Mouse (Mus musculus) gonadal fat pad, adult 2 months (tissue): ENCODE measurements around the gene Sowaha. TPM values are rescaled to one million over a fixed set of nuclear protein-coding genes. Genes with fewer than 3 reads are reported as not detected.
A peak's percentile ranks its signal among the peaks of the same experiment; 100 is the strongest.

ENCODE experiments used
- DNase-seq: peaks from one replicate; pipeline ENCODE4 v3.0.0-alpha.2; 2012; ENCODE audit warnings: low read depth
- polyA plus RNA-seq: library from polyadenylated mRNA; depleted of rRNA; stranded (reverse); fragments of >200 nt; gene quantifications from 2 replicates; pipeline ENCODE4 v1.2.3, GENCODE M21; 2012; rRNA removed

Gene Sowaha
- polyA plus RNA-seq = 0.15 and 0.19 TPM in 2 replicates

DNA sequence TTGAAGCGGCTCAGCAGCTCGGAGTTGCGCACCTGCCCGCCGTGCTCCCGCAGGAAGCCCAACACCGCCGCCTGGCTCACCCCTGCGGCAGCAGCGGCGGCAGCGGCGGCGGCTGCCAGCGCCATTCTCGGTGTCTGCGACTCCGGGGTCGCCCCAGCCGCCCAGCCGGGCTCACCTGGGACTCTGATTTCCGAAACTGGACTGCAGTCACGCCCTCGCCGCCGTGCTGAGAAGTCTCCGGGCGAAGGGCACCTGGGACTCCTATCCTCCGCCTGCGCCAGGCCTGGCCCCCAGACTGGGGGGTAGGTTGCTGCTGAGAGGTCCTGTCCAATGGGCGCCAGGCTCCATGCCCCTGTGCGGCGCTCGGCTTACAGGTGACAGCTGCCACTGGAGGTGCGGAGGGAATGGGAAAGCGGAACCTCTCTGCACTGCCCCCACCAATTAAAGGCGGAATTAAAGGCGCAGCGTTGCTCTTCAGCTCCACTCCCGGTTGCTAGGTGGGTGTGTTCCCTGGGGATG, at the start of gene Sowaha, which contains the start of gene Gm9945:
Sowaha (minus strand) TSS at position 492 of the 519 bp plus-strand sequence.
Gm9945 (plus strand) TSS at position 384 of the 519 bp plus-strand sequence.
- no peak for DNase-seq

DNA sequence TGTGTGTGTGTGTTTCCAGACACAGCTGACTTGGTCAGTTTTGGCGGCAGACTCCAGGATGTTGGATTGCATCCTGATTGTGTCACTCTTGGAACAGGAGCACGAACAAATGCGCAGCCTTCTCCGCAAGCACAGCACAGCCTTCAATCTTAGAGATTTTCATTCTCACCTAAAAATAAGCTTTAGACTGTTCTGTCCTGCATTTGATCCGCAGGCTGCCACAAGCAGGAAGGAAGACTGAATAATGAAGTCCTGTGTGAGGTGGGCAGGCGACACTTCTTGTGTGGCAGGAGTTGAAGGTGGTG, 49.1 kb upstream of the Sowaha start:
- no peak for DNase-seq

DNA sequence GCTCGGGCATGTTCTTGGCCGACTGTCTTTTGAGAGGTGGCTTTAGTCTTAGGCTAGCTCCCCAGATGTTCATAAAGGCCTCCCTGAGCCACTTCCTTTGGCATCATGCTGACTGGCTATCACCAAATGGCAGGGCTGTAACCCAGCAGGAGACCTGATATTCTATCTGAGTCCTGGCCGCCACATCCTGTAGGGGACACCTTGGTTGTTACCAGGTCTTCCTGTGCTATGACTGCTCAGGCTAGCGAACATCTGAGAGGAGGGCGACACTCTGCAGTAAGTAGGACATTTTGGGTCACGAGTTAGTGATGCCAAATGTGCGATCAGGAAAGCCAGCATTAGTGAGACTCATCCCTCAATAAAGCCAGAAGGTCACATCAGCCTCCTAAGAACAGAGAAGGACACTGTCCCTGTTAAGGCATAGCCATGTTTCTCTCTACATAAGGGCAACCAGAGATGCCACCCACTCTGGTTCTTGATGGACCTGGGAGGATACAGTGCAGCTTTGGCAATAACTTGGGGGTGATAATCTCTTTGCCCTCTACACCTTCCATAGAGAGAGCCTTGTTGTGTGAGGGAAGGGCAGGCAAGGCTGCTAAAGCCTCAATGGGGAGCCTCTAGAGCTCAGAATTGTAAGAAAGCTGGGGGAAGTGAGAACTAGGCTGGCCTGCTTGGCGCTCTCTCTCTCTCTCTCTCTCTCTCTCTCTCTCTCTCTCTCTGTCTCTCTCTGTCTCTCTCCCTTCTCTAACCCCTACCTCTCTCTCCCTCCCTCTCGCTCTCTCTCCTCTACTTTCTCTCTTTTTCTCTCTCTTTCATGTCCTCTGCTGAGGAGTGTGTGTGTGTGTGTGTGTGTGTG, 48.6 kb upstream of the Sowaha start:
- no peak for DNase-seq

DNA sequence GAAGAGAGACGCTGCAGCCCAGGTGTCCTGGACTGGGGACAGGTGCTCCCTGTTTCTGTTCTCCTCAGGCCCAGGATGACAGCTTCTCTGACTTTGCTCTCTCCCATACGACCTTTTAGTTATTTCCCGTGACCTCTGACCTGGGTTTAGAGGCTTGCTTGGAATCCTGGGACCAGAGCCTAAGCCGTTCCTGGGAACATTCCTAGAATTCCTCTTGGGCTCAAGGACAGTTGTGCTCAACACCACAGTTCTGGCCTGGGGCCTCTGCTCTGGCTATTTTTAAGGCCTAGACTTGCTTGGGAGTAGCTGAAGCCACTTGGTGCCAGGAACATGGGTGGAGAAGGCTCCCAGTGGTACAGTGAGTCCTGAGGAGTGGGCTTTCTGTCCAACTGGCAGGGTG, 45.4 kb upstream of the Sowaha start:
- no peak for DNase-seq

DNA sequence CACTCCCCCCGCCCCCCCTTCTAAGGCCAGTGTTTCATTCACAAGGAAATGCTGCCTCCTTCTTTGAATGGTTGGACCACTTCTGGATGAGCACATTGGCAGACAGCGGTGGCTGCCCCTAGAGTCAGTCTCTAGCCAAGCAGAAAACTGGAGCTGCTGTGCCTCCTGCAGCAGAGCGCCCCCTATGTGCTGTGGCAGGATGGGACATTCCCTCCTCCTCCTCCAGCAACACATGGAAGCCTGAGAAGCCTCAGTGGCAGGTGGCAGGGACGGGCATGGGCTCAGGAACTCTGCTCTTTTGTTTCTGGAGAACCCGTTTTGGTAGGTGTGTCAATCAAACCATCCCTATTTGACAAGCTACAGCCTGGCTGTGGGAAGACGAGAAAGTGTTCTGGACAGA, 44.8 kb upstream of the Sowaha start:
- no peak for DNase-seq

DNA sequence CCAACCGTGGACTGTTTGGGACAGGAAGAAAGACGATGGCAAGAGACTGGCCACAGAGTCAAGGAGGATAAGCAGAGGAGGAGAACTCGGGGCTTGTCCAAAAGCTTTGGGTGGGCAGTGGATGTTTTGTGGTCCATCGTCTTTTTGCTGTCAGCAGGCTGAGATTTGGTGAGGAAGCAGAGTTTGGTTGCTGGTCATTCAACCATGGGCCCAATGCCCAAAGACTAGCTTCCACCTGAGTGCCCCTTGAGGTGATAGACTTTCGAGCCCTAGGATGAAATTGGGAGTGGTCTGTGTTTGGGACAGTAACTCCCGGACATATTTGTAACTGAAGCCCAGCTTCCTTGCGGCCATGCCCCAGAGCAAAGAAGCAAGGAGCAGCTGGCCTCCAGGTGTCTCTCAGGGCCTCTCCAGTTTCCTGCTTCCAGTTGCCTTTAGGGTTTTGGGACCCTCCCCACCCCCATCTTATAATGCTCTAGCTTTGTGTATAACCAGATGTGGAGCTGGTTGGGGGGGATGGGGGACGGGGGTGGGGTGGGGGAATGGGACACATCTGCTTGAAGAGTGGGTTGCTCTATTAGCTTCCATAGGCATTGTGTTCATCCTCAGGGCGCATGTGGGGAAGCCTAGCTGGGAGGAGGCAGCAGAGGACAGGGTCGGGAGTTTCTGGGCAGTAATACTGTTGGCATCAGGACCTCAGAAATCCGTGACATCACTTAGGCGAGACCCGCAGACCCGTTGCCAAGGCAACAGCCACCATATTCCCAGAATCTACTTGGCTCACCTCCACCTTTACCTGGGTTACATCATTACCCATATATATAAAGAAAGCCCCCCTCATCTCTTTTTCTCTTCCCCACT, 43.7 kb upstream of the Sowaha start:
- no peak for DNase-seq

DNA sequence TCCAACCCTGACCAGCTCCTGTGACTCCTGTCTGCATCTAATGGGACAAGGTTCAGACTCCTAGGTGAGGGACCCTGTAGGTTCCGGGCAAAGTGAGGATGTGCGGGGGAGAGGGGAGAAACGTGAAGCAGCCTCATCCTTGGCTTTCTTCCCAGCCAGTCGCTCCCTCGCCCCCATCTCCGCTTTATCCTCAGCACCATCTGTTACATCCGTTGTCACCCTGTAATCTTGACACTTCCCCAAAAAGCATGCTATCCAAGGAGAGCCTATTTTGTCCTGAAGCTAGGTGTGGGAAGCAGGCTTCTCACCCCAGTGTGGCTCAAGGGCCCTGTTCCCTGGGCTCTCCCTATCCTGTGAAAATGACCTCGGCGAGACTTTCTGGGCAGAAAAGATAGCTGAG, 42.9 kb upstream of the Sowaha start:
- DNase-seq = no peak

DNA sequence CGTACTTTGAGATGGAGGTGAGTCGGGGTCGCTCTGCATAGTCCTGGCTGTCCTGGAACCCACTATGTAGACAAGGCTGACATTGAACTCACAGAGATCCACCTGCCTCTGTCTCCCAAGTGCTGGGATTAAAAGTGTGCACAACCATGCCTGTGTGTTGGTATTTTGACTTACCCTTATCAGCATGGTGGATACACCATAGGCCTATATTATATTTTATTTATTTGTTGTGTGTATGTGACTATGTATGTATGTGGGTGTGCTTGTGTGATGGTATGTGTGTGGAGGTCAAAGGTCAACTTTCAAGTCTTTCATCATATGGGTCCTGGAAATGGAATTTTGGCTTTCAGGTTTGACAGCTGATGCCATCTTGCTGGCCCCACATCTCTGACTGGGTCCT, 42.3 kb upstream of the Sowaha start:
- DNase-seq = no peak

DNA sequence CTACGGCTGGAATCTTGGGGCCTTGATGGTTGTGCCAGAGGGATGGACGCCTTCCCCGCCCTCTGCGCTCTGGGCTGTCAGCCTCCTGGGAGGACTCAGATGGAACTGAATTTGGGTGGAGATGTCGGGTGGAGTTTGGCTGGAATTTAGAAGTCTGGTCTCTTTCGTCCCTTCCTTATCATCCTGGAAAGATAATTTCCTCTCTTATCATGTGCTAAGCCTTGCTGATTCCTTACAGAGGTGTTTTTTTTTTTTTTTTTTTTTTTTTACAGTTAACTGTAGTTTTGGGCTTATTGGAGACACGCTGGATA, 41.7 kb upstream of the Sowaha start:
- DNase-seq = no peak

DNA sequence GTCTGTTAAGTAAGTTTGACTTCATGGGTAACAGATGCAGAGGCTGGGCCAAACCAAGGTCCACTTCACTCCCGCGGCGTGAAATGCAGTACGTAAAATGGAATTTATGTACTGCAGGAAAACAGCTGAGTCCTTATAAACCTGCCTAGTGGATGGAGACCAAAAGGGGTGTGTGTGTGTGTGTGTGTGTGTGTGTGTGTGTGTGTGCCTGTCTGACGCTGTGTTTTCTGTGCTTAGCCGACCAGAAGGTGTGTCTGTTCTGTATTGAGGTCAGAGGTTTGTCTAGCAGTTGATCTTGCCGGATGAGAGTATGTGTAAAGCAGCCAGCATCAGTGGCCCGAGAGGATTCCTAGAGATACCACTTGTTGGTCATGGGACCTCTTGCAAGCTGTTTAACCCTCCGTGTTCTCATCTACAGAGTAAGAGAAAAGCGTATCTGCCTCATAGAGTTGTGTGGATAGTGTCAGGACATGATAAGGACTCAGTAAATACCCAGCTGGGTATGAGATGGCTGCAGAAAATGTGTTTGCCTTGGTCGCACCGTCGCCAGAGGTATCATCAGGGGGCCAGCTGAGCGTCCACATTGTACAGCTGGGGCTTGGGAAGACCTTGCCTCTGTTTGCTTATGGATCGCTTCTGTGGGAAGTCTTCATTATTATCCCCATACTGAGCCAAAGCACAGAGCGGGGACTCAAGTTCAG, 41.2 kb upstream of the Sowaha start:
- no peak for DNase-seq

DNA sequence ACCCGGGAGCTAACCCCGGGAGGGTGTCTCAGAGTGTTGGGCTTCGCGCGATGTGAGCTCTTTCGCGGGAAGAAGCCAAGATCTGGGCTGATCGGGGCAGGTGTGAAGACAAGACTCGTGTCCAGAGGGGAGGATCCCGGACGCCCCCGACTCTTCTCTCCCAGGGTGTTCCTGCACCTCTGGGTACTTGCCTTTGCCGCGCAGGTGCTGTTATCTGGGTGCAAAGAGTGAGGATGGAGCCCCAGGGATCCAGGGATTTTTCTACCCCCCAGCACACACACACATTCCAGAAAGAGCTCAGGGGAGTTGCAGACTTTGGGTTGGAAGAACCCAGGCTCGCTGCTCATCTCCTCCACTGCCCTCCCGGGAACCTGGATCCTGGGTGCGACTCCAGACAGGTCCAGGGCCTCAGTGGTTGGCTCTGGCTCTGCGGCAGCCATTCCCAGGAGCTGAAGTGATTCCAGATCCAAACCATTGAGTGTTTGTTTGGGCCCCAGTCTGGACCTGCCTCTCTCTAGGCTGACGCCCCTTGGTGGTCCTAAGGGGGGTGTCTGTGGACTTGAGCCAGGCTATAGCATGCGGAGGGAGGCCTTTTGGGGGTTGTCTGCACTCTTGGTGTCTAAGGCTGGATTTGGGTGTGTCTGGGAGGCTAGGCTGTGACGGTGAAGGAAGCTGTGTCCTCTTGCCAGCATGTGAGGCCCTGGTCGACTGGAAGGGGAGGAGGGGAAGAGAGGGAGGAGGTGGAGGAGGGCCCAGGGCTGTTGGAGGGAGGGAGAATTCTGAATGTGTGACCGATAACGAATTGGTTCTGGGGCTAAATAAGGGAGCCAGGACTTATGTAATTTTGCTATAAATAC, 40.3 kb upstream of the Sowaha start:
- no peak for DNase-seq

DNA sequence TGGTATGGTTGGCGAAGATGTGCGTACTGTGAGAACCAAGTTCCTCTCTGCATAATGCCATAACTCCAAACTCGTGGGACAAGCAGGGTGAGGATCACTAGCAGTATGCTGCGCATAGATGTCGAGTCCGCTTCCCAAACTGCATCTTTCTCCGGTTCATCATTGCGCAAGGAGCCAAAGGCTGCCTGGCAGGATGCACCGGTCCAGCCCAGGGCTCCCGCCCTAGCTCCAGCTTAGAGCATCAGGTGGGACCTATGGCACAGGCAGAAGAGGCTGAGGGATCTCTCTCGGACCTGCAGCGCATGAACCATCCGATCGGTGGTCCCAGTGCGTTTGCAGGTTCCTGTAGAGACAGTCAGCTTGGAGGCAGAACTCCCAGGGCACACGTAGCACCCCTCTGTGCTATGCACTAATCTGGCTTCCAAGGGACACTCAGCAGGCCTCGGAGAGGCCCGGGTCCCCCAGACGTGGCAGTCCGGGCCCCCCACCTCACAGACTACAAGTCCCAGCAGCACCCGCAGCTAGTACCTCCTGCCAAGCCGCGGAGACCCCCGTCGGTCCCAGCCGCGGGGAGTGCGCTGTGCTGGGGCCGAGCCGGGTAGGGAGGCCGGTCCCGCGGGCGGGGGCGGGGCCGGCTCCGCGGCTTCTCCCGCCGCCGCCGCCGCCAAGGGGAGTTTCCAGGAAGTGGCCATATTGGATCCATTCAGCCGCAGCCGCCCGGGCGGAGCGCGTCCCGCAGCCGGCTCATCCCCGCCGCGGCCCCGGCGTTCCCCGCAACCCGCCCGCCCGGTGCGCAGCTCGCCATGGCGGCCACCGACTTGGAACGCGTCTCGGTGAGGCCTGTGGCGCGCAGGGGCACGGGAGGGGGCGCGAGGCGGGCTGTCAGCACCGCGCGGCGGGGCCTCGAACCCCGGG, 39.4 kb upstream of the Sowaha start, which contains the start of gene Sept8:
Sept8 (plus strand) TSS at position 51 of the 915 bp plus-strand sequence.
- no peak for DNase-seq

DNA sequence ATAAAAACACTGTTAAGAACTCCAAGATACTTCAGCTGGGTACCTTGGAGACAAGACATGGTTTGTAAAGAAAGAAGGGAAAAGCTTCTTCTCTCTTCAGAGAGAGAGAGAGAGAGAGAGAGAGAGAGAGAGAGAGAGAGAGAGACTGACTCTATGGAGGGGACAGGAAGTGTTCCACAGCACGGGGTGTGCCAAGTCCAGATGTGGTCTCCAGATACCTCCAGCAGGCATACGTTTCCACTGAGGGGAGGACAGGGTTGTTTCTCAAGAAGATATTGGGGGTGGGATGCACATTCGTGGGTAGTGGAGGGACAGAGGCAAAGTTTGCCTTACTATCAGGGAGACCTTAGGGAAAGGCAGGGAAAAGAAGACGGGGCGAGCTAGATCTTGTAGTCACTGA, 38.7 kb upstream of the Sowaha start:
- no peak for DNase-seq

DNA sequence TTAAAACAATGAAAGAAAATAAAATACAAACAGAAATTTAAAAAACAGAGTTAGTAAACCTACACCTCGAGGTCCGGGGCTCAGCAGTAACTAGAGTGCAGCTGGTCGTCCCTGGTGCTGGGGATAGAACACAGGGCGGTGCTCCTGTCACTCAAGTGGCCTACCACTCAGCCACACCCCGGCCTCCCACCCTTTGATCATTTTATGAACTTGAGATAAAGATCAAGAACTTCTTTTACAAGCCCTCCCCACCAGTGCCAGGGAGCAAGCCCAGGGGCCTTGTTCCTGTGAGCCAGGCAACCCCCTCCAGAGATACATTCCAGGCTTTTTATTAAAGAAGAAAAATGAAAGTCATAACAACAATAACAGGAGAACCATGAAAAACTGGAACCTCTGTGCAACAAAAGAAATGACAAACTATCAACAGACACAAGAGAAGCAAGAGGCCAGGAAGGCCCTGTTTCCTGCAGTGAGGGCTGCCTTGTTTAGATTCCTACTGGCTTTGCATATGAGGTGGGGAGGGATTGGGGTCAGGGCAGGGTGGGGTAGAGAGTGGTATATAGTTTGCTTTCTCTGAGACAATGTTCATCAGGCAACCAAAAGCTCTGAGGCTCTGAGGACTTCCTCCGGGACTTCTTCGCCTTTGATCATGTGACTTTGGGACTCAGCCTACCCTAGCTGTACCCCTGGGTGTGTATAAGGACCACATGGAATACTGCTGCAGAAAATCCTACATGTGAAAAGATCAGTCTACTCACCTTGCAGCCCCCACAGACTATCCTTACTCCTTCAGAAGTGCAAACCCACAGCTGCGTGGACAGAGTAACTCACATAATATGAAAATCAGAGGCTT, 36.9 kb upstream of the Sowaha start:
- DNase-seq = no peak

DNA sequence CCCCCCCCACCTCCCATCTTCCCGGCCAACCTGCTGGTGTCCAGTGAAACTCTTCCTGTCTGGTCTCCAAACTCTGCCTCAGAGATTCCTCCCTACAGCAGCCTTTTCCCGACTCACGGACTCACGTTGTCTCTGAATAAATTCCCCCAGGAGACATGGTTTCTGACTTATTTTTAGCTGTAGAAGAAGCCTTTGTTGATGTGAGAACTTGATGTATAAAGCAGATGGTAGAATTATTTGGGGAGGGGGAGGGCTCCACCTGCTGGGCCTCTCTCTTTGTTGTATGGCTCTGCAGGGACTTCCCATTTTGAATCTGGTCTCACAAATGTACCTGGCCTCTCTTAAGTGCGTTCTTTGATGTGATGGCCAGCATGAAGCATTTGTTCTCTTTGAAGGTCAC, 30.3 kb upstream of the Sowaha start:
- no peak for DNase-seq

DNA sequence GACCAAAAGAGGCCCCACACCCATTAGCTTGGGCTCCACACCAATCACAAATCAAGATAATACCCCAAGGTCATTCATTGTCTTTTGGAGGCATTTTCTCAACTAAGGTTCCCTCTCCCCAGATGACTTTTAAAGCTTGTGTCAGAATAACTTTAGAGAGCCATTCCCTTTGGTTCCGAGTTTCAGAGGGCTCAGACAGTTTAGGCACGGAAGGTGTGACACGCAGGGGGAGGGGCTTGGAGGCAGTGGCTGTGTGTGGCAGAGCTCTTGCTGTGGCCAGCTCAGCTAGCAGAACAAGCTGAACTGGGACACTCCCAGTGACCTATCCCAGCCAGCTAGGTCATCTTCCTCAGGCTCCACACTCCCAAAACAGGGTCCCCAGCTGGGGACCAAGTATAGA, 28.5 kb upstream of the Sowaha start:
- no peak for DNase-seq

DNA sequence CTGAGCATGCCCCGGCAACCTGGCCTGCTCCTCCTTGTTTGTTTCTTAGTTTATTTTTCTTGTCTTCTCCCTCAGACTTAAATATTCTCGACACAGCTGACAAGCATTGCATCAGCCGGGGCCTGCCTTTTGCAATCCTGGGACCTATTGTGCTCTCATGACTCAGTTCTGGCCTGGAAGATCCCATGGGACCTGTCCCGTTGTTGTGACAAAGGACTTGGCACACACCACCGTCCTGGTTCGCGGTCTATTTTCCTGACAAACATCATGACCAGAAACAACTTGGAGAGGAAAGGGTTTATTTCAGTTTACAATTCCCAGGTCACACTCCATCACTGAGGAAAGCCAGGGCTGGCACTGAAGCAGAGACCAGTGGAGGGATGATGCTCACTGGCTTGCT, 28.1 kb upstream of the Sowaha start:
- DNase-seq = peak; percentile 33

DNA sequence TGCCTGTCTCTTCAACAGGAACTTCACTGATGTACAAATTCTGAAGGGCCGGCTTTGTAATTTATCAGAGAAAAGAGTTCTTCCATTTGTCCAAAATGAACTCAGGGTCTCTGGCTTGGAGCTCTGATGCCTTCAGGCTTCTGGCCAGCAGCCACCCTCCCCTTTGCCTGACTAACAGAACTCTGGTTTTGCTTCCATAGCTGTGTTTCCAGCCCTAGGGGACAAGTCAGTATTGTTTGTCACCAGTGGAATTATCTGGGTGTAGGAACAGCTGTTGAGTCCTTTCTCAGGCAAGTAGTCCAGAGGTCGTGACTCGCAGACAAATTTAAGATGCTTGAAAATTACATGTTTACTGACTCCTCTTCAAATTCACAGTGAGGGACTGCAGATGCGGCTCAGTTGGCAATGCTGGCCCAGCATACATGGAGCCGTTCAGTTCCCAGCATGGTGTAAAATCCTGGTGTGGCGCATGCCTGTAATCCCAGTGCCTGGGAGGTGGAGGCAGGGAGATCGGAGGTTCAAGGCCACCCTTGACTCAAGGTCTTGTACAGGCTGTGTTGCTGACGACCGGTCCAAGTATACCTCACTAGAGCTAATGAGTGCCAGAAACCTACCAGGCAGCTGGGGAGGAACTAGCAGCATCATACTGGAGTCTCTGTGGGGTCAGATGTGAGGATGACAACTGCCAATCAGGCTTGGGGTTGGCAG, 27.2 kb upstream of the Sowaha start:
- no peak for DNase-seq
